10 mouse cellular contexts compared by ENCODE assay signal in genomic region chr17:56418304-56418703, GRCm38 (mm10). TPM values are rescaled to one million over a fixed set of nuclear protein-coding genes. Genes with fewer than 3 reads are reported as not detected.
DNase-seq lines count a peak whose midpoint lies in the region.
"Had no signal": no experiment of that assay in that cellular context is flagged by ENCODE, and none has a peak within 500 bp of the region (broad histone marks: within the 10 kb centered on the region; RNA-seq: fewer than 3 reads in every experiment).

No protein-coding gene starts in this region.

- peak; percentile 53 for DNase-seq in left cerebral cortex, postnatal 4 days
- DNase-seq in left cerebral cortex, postnatal 36 days (ENCODE audit: low spot score in 2 of 2) = no peak
- peak; percentile 82 to 94 for DNase-seq in adrenal gland, adult (ENCODE audit: inconsistent age in 2 of 2, low spot score in 1 of 2)
- DNase-seq in adrenal gland, adult 2 months = peak; percentile 89
- peak; percentile 51 for DNase-seq in lung, postnatal 10 days
- DNase-seq in frontal cortex, postnatal 25 days (ENCODE audit: low spot score in 2 of 2) = no peak
- no peak for DNase-seq in thymus, postnatal 0 days (ENCODE audit: low spot score)
- DNase-seq: gastrocnemius, postnatal 14 days; kidney, adult 9 months; thymus, postnatal 36 days had no signal

- intact Hi-C loops in left cerebral cortex, postnatal 4 days (cut with DNase I) = no loop called here
- intact Hi-C loops in left cerebral cortex, postnatal 36 days (cut with DNase I) = no loop called here

RNA-seq across cellular contexts. Expression of gene Ptprs, which starts 58.0 kb away (rescaled TPM):
- 100 to 1,000 TPM; 821 to 872 TPM for total RNA-seq in left cerebral cortex, postnatal 4 days (2021)
- total RNA-seq in left cerebral cortex, postnatal 36 days (2021) = 100 to 1,000 TPM; 576 to 675 TPM
- 100 to 1,000 TPM; 149 to 249 TPM for total RNA-seq in adrenal gland, adult 2 months (2021)
- polyA plus RNA-seq in adrenal gland, adult 2 months (2012; rRNA removed) = 573 and 605 TPM in 2 replicates
- polyA plus RNA-seq in thymus, postnatal 0 days (2015; fragmentation: Nextera tagmentation; extraction: Ambion mirVana) = 24.2 and 29.9 TPM in 2 replicates

Comparison
In these comparisons a context has a peak if more than half of its experiments do, and no peak if none do; other contexts are left out.
1. DNase-seq: peak in left cerebral cortex, postnatal 4 days (single experiment), adrenal gland, adult (2 of 2), adrenal gland, adult 2 months (single experiment) and lung, postnatal 10 days (single experiment); none in left cerebral cortex, postnatal 36 days (0 of 2), frontal cortex, postnatal 25 days (0 of 2) and thymus, postnatal 0 days (single experiment).